Comparison of ENCODE assay signal across 12 mouse cellular contexts in genomic region chr1:153803530-153803929, GRCm38 (mm10). TPM values are rescaled to one million over a fixed set of nuclear protein-coding genes. Genes with fewer than 3 reads are reported as not detected.
A peak's percentile ranks its signal among the peaks of the same experiment; 100 is the strongest.
DNase-seq lines count a peak whose midpoint lies in the region.
"Had no signal": no experiment of that assay in that cellular context is flagged by ENCODE, and none has a peak within 500 bp of the region (broad histone marks: within the 10 kb centered on the region; RNA-seq: fewer than 3 reads in every experiment).

No protein-coding gene starts in this region.

- peak; percentile 25 to 52 for DNase-seq in heart, adult 18-20 months
- no peak for DNase-seq in heart, postnatal 4 days
- DNase-seq in lung, postnatal 36 days, result peak; percentile 3
- DNase-seq in lung, postnatal 10 days, result no peak
- DNase-seq in heart, postnatal 36 days, result peak; percentile 8 to 26
- peak; percentile 47 to 58 for DNase-seq in spleen, postnatal 36 days (ENCODE audit: low spot score in 2 of 2)
- no peak for DNase-seq in layer of hippocampus, adult 18-20 months (ENCODE audit: low spot score in 2 of 2)
- DNase-seq in frontal cortex, postnatal 25 days (ENCODE audit: low spot score in 2 of 2), result no peak
- DNase-seq: adrenal gland, postnatal 14 days; cerebellum, postnatal 10 days; kidney, adult 8-10 months; liver, embryonic 13.5 days had no signal

- intact Hi-C loops in heart, postnatal 36 days (cut with DNase I), result no loop called here

RNA-seq across cellular contexts. Expression of gene Rgsl1, which starts 40.4 kb away (rescaled TPM):
- not detected for total RNA-seq in heart, adult 18-20 months (2021)
- total RNA-seq in heart, postnatal 4 days (2021), result not detected
- total RNA-seq in heart, postnatal 36 days (2021), result not detected
- total RNA-seq in layer of hippocampus, adult 18-20 months (2021), result under 1 TPM; 0.48 to 0.50 TPM

RNA-seq across cellular contexts. Expression of gene Rnasel, which starts 54.3 kb away (rescaled TPM):
- 1 to 10 TPM; 2.8 to 5.0 TPM for total RNA-seq in heart, adult 18-20 months (2021)
- total RNA-seq in heart, postnatal 4 days (2021), result 10 to 100 TPM; 20.5 to 21.1 TPM
- 1 to 10 TPM; 4.8 to 6.5 TPM for total RNA-seq in heart, postnatal 36 days (2021)
- 1 to 10 TPM; 5.8 to 6.7 TPM for total RNA-seq in layer of hippocampus, adult 18-20 months (2021)

Comparison
In these comparisons a context has a peak if more than half of its experiments do, and no peak if none do; other contexts are left out.
1. DNase-seq: peak in heart, adult 18-20 months (2 of 2), lung, postnatal 36 days (single experiment), heart, postnatal 36 days (2 of 2) and spleen, postnatal 36 days (2 of 2); none in heart, postnatal 4 days (single experiment), lung, postnatal 10 days (single experiment), layer of hippocampus, adult 18-20 months (0 of 2) and frontal cortex, postnatal 25 days (0 of 2).